Mouse (Mus musculus): ENCODE results near the gene 4930469K13Rik. TPM values are rescaled to one million over a fixed set of nuclear protein-coding genes. Genes with fewer than 3 reads are reported as not detected.

Gene 4930469K13Rik
- total RNA-seq, 2 experiments from 2014 or later = not detected

DNA sequence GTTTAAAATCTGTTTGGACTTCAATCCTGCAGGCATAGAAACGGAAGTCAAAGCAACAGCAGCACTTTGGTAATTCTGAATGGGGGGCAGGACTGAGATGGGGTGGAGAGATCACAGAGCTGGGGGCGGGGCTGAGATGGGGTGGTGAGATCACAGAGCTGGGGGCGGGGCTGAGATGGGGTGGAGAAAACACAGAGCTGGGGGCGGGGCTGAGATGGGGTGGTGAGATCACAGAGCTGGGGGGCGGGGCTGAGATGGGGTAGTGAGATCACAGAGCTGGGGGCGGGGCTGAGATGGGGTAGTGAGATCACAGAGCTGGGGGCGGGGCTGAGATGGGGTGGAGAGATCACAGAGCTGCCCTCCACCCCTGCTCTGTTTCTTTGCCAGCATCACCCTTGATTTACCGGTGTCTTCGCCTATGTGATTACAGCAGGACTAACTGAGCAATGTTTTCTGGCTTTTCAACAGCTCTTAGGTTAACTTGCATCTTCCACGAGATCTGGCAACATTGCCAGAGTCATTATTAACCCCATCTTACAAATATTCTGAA is 166.4 kb downstream of the 4930469K13Rik start:
- TF ChIP-seq CTCF (conservative IDR thresholded peaks at IDR 0.05) = no peak
- no peak overlapping the region for H3K27ac ChIP-seq
- DNase-seq (ENCODE audit: low spot score in 2 of 2) = no peak
- H3K4me3 ChIP-seq = no peak overlapping the region

DNA sequence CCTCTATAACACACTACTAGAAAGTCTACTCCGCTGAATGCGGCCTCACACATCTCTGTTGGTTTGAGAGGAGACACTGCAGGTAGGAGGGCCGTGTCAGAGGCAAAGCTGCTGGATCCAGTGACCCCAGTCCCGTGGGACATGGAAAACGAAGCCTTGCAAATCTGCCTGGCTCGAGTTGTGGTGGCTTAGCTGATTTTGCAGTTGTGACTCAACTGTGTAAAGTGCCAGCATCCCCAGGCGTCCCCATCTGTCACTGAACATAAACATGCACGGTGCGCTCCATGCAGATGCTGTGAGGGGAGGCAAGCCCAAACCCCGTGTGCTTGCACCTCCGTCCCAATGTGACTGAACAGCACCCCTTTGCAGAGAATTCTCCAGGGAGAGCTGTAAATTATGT is 168.9 kb downstream of the 4930469K13Rik start:
- no peak for DNase-seq (ENCODE audit: low spot score in 2 of 2)
- no peak overlapping the region for H3K4me3 ChIP-seq
- TF ChIP-seq CTCF (conservative IDR thresholded peaks at IDR 0.05) = no peak
- no peak overlapping the region for H3K27ac ChIP-seq

DNA sequence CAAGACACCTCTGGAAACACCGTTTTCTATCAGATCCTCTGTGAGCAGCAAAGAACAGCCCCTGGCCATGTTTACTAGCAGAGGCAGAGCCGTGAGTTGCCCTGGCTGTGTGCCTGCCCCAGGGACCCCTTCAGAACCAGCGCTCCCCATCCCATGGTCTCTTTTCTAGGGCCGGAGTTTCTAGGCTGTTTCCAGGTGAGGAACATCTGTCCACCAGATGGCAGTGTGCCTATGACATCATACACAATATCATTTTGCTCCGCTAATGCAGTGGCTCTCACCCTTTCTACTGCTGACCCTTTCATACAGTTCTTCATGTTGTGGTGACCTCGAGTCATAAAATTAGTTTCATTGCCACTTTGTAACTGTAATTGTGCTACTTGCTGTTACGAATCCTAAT is 169.7 kb downstream of the 4930469K13Rik start:
- DNase-seq (ENCODE audit: low spot score in 2 of 2) = no peak
- H3K4me3 ChIP-seq = no peak overlapping the region
- TF ChIP-seq CTCF (conservative IDR thresholded peaks at IDR 0.05) = peak; percentile 69
- H3K27ac ChIP-seq = no peak overlapping the region

DNA sequence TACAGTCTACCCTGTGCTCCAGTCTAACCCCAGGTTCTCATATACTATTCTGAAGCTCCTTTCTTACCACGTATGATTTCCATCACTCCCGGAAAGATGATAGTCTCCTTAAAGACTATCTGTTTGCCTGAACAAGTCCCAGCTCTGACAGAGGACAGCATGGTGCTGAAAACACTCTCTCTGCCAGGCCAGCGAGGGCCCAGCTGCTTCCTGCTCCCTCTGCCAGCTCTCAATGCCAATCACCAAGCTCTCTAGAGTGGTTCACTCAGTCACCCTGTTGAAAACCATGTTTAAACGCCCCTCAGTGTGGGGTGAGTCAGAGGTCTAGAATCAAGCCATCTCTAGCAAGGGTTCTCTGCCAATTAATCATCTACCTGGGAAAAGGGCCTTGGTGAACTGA is 170.5 kb downstream of the 4930469K13Rik start:
- no peak overlapping the region for H3K27ac ChIP-seq
- no peak for TF ChIP-seq CTCF (conservative IDR thresholded peaks at IDR 0.05)
- no peak for DNase-seq (ENCODE audit: low spot score in 2 of 2)
- no peak overlapping the region for H3K4me3 ChIP-seq

DNA sequence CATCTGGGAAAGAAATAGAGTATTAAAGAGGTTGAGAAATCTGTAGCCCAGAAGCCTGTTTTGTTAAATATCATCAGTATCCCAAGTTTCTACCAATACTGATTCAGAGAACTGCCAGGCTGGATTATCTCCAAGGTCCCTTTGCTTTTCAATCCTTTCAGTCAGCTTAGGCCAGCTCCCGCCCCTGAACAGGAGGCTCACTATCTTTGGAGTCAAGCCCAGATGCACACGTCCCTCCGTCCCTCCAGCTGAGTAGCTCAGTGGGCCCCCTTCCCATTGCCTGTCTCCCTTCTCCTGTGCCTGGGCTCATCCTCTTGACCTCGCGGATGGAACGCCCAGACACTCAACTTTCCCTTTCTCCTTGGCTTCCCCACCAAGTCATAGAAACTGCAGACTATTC is 171.0 kb downstream of the 4930469K13Rik start:
- no peak for TF ChIP-seq CTCF (conservative IDR thresholded peaks at IDR 0.05)
- DNase-seq (ENCODE audit: low spot score in 2 of 2) = no peak
- Histone ChIP-seq H3K4me3 (no peak overlapping the region), H3K27ac (no peak overlapping the region)

DNA sequence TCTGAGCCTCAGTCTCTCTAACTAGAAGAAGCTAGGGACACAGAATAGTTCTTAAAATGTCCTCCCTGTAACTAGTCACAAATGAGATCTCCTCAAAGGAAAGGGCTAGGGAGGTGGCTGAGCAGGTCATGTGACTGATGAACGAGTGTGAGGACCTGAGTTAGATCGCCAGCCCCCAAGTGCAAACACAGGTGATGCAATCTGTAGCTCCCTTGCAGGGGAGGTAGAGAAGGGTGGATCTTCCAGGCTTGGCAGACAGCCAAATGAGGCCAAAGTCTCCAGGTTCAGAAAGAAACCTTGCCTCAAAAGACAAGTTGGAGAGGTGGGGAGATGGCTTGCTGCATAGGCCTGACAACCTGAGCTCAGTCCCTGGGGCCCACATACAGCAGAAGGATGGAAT is 171.8 kb downstream of the 4930469K13Rik start:
- DNase-seq (ENCODE audit: low spot score in 2 of 2) = no peak
- H3K4me3 ChIP-seq = no peak overlapping the region
- H3K27ac ChIP-seq = no peak overlapping the region
- no peak for TF ChIP-seq CTCF (conservative IDR thresholded peaks at IDR 0.05)

DNA sequence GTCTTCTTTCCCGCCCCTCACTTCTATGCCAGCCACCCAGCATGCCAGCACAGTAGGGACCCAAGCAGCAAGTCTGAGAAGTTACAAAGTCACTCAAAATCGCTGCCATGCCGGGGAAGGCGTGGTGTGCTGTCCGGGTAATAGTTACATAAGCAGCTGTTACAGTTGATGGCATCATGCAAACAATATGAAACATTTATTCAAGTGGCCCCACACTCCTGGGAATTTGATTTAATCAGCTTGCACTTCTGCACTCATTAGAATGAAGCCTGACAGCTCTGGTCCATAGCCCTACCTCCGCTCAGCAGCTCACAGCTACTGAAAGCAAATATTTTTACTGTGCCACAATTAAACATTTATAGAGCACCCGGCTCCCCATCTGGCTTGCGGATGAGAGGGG is 172.6 kb downstream of the 4930469K13Rik start:
- TF ChIP-seq CTCF (conservative IDR thresholded peaks at IDR 0.05) = no peak
- Histone ChIP-seq H3K4me3 (no peak overlapping the region), H3K27ac (no peak overlapping the region)
- no peak for DNase-seq (ENCODE audit: low spot score in 2 of 2)

Other genes starting within 250 kb of the 4930469K13Rik start
- under 1 TPM; 0.41 to 0.42 TPM for gene Kcnmb1, start 135.5 kb downstream of the 4930469K13Rik start, total RNA-seq (2021)
- 10 to 100 TPM; 20.4 to 21.2 TPM for gene Kcnip1, start 105.4 kb downstream of the 4930469K13Rik start, total RNA-seq (2021)
- gene Lcp2, start 51.6 kb downstream of the 4930469K13Rik start, total RNA-seq (2021) = 1 to 10 TPM; 3.5 TPM
- not detected for gene Foxi1, start 109.5 kb upstream of the 4930469K13Rik start, total RNA-seq (2021)
- under 1 TPM; 0.47 to 0.74 TPM for gene Fam196b, start 216.3 kb upstream of the 4930469K13Rik start, total RNA-seq (2021)

Data from layer of hippocampus, adult 2 months (tissue).